Mouse (Mus musculus) erythroblast, embryonic 14.5 days (primary cell): ENCODE measurements around the gene Dscaml1. TPM values are rescaled to one million over a fixed set of nuclear protein-coding genes. Genes with fewer than 3 reads are reported as not detected.

Experiments
- H3K27me3 ChIP-seq: 2 replicates; pipeline ENCODE4 v1.6.1; 2012; ENCODE audit warnings: inconsistent platforms; ENCODE audit not compliant: control insufficient read depth
- H3K36me3 ChIP-seq: 2 replicates; pipeline ENCODE4 v1.6.1; 2012; ENCODE audit warnings: mild to moderate bottlenecking, inconsistent platforms; ENCODE audit not compliant: control insufficient read depth
- H3K4me1 ChIP-seq: 2 replicates; pipeline ENCODE4 v1.6.1; 2012; ENCODE audit warnings: inconsistent platforms; ENCODE audit not compliant: control insufficient read depth
- H3K4me3 ChIP-seq: replicated peaks from 2 replicates; pipeline ENCODE3; 2012; ENCODE audit warnings: moderate library complexity, mild to moderate bottlenecking, inconsistent platforms
- H3K9me3 ChIP-seq: 2 replicates; pipeline ENCODE4 v1.6.1; 2012; ENCODE audit warnings: low read length, inconsistent platforms, mixed read lengths; ENCODE audit not compliant: control insufficient read depth
- GATA1 ChIP-seq: IDR thresholded peaks from 2 replicates; pipeline ENCODE4 v1.6.1; 2012; ENCODE audit warnings: low read length, inconsistent platforms, mixed read lengths
- TAL1 ChIP-seq: IDR thresholded peaks from 3 replicates; pipeline ENCODE4 v1.6.1; 2012; ENCODE audit warnings: low read length, inconsistent platforms, mixed read lengths
- polyA plus RNA-seq: library from polyadenylated mRNA; stranded (reverse); fragments of >175 nt; gene quantifications from 2 replicates; pipeline ENCODE4 v1.2.3, GENCODE M21; 2012

Dscaml1 gene
- polyA plus RNA-seq, 1 experiment = not detected

GRCm38 (mm10) chr9:45733246-45733645 is 306.8 kb downstream of the Dscaml1 start:
- no peaks in the 10 kb centered on the region for H3K27me3 ChIP-seq
- H3K4me1 ChIP-seq = no peaks in the 10 kb centered on the region
- H3K4me3 ChIP-seq = no peak overlapping the region
- no peak for TF ChIP-seq GATA1
- no peak for TF ChIP-seq TAL1
- H3K36me3 ChIP-seq = no peaks in the 10 kb centered on the region
- no peaks in the 10 kb centered on the region for H3K9me3 ChIP-seq

- Histone ChIP-seq H3K36me3 (no peaks in the 10 kb centered on the region), H3K9me3 (no peaks in the 10 kb centered on the region), H3K4me1 (no peaks in the 10 kb centered on the region), H3K4me3 (no peak overlapping the region), H3K27me3 (peaks cover 2% of the 10 kb centered on the region; the same call in 1 of the 2 replicates)
- TF ChIP-seq GATA1 = no peak
Observed at GRCm38 (mm10) chr9:45739001-45739701, 312.7 kb downstream of the Dscaml1 start.

GRCm38 (mm10) chr9:45739702-45740583 is 313.5 kb downstream of the Dscaml1 start:
- H3K36me3 ChIP-seq = no peaks in the 10 kb centered on the region
- H3K4me3 ChIP-seq = no peak overlapping the region
- no peak for TF ChIP-seq GATA1
- no peak for TF ChIP-seq TAL1
- peaks cover 2% of the 10 kb centered on the region; the same call in 1 of the 2 replicates for H3K27me3 ChIP-seq
- no peaks in the 10 kb centered on the region for H3K9me3 ChIP-seq
- peaks cover 1% of the 10 kb centered on the region; the same call in 1 of the 2 replicates for H3K4me1 ChIP-seq

- Histone ChIP-seq H3K4me1 (peaks cover 5% of the 10 kb centered on the region; the same call in 1 of the 2 replicates), H3K36me3 (no peaks in the 10 kb centered on the region), H3K27me3 (peaks cover 2% of the 10 kb centered on the region; the same call in 1 of the 2 replicates), H3K4me3 (no peak overlapping the region), H3K9me3 (no peaks in the 10 kb centered on the region)
- TF ChIP-seq GATA1 = no peak
- no peak for TF ChIP-seq TAL1
Observed at GRCm38 (mm10) chr9:45740584-45740980, 314.2 kb downstream of the Dscaml1 start.

GRCm38 (mm10) chr9:45745451-45745850 is 319.0 kb downstream of the Dscaml1 start:
- no peak for TF ChIP-seq TAL1
- no peak for TF ChIP-seq GATA1

GRCm38 (mm10) chr9:45749917-45750316 is 323.5 kb downstream of the Dscaml1 start:
- Histone ChIP-seq H3K27me3 (no peaks in the 10 kb centered on the region), H3K9me3 (no peaks in the 10 kb centered on the region), H3K36me3 (no peaks in the 10 kb centered on the region), H3K4me1 (peaks cover 4% of the 10 kb centered on the region; the same call in 1 of the 2 replicates), H3K4me3 (no peak overlapping the region)
- TF ChIP-seq GATA1 = no peak
- TF ChIP-seq TAL1 = no peak

More at GRCm38 (mm10) chr9:45745451-45745850, 319.0 kb downstream of the Dscaml1 start:
- H3K4me3 ChIP-seq = no peak overlapping the region
- H3K9me3 ChIP-seq = no peaks in the 10 kb centered on the region
- H3K36me3 ChIP-seq = no peaks in the 10 kb centered on the region
- peaks cover 5% of the 10 kb centered on the region; the same call in 1 of the 2 replicates for H3K4me1 ChIP-seq
- H3K27me3 ChIP-seq = peaks cover 2% of the 10 kb centered on the region; the same call in 1 of the 2 replicates

- Histone ChIP-seq H3K9me3 (no peaks in the 10 kb centered on the region), H3K27me3 (no peaks in the 10 kb centered on the region), H3K4me1 (no peaks in the 10 kb centered on the region), H3K4me3 (no peak overlapping the region), H3K36me3 (no peaks in the 10 kb centered on the region)
- no peak for TF ChIP-seq GATA1
- no peak for TF ChIP-seq TAL1
Observed at GRCm38 (mm10) chr9:45754452-45755091, 328.1 kb downstream of the Dscaml1 start.

GRCm38 (mm10) chr9:45766195-45766594 is 339.8 kb downstream of the Dscaml1 start:
- H3K4me1 ChIP-seq = peaks cover 4% of the 10 kb centered on the region
- H3K27me3 ChIP-seq = no peaks in the 10 kb centered on the region
- H3K36me3 ChIP-seq = peaks cover 15% of the 10 kb centered on the region
- H3K9me3 ChIP-seq = no peaks in the 10 kb centered on the region
- no peak overlapping the region for H3K4me3 ChIP-seq
- TF ChIP-seq GATA1 (no peak), TAL1 (no peak)

GRCm38 (mm10) chr9:45767155-45767554 is 340.7 kb downstream of the Dscaml1 start:
- Histone ChIP-seq H3K27me3 (no peaks in the 10 kb centered on the region), H3K4me1 (peaks cover 4% of the 10 kb centered on the region), H3K9me3 (no peaks in the 10 kb centered on the region), H3K36me3 (peaks cover 24% of the 10 kb centered on the region), H3K4me3 (no peak overlapping the region)
- no peak for TF ChIP-seq TAL1
- no peak for TF ChIP-seq GATA1
